14 mouse cellular contexts compared by ENCODE assay signal in the genomic region with DNA sequence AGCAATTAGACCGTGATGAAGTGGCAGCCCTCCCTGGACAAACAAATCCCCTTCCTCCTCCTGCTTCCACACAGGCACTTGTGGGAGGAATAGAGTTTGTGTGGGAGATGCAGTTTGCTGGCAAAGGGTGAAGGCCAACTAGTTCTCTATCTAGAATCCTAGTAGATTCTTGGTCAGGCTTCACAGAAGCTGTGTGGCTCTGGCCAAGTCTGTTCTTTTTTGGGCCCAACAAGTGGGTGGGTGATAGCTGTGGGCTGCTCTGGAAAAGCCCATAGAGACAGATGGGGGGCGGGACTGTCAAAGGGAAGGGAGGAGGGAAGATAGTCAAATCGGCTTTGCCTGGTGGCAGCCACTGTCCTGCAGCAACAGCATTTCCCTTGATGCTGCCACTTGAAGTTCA. TPM values are rescaled to one million over a fixed set of nuclear protein-coding genes. Genes with fewer than 3 reads are reported as not detected.
DNase-seq lines count a peak whose midpoint lies in the region; ATAC-seq and TF ChIP-seq lines count a peak whose summit lies in the region.
"Had no signal": no experiment of that assay in that cellular context is flagged by ENCODE, and none has a peak within 500 bp of the region (broad histone marks: within the 10 kb centered on the region; RNA-seq: fewer than 3 reads in every experiment).

No protein-coding gene starts in this region.

- WGBS in heart, embryonic 16.5 days = 51% methylated on average over 3 of the region's 3 CpGs
- WGBS in intestine, postnatal 0 days = 69% methylated on average over 3 of the region's 3 CpGs

- intact Hi-C loops in heart, postnatal 14 days (cut with DNase I) = loop anchor here (10.0 kb wide), 1 partner anchor 284 kb away; no protein-coding TSS in a partner anchor
- intact Hi-C loops in left cerebral cortex, postnatal 14 days (cut with DNase I) = loop anchor here (10.0 kb wide), 1 partner anchor 394 kb away; the partner anchor contains the start of genes Gpbp1l1 and Tmem69

- no peak for DNase-seq in heart, postnatal 14 days
- DNase-seq in ovary, adult 18-20 months (ENCODE audit: low spot score) = peak; percentile 74
- DNase-seq in ovary, postnatal 10 days (ENCODE audit: low spot score) = no peak
- peak; percentile 79 to 88 for DNase-seq in left cerebral cortex, postnatal 14 days (ENCODE audit: low spot score in 2 of 2)
- DNase-seq in testis, postnatal 14 days (ENCODE audit: low spot score) = peak; percentile 72
- DNase-seq in urinary bladder, postnatal 4 days (ENCODE audit: low spot score in 2 of 2) = no peak
- DNase-seq: kidney, postnatal 25 days; liver had no signal

- peaks cover 21% of the 10 kb centered on the region for H3K4me1 ChIP-seq in heart, embryonic 16.5 days (ENCODE audit: control insufficient read depth, insufficient read depth, low read length)
- no peaks in the 10 kb centered on the region; the same call in 1 of the 2 replicates for H3K4me1 ChIP-seq in intestine, postnatal 0 days (replicated peaks; ENCODE audit: control insufficient read depth, insufficient read depth, low read length)

- H3K4me2 ChIP-seq in heart, embryonic 16.5 days (ENCODE audit: low read depth, low read length) = no peak overlapping the region
- H3K4me2 ChIP-seq in intestine, postnatal 0 days (replicated peaks; ENCODE audit: low read depth) = no peak overlapping the region

- 0 out of 2 replicates have a peak, but pooled peaks have one; percentile 30 for ATAC-seq in heart, embryonic 16.5 days (replicated peaks; ENCODE audit: extremely low read depth, insufficient read depth, low FRiP score)
- no peak for ATAC-seq in intestine, postnatal 0 days

- H3K27ac ChIP-seq in heart, embryonic 16.5 days (ENCODE audit: low read length) = peak overlapping the region; percentile 28; the same call in 1 of the 2 replicates
- no peak overlapping the region for H3K27ac ChIP-seq in intestine, postnatal 0 days (ENCODE audit: low read depth, low read length)

- no peaks in the 10 kb centered on the region for H3K9me3 ChIP-seq in heart, embryonic 16.5 days (replicated peaks; ENCODE audit: control insufficient read depth, low read length)
- no peaks in the 10 kb centered on the region for H3K9me3 ChIP-seq in intestine, postnatal 0 days (ENCODE audit: control insufficient read depth)

- H3K9ac ChIP-seq in heart, embryonic 16.5 days (ENCODE audit: low read length) = no peak overlapping the region
- H3K9ac ChIP-seq in intestine, postnatal 0 days (ENCODE audit: low read depth, low read length) = no peak overlapping the region

- no peak for TF ChIP-seq CTCF in intestine, postnatal 0 days (IDR thresholded peaks at IDR 0.05; ENCODE audit: low read depth)

- H3K4me3 ChIP-seq in heart, embryonic 16.5 days (ENCODE audit: low read length) = no peak overlapping the region
- no peak overlapping the region for H3K4me3 ChIP-seq in intestine, postnatal 0 days (ENCODE audit: low read depth, low read length)

- no peaks in the 10 kb centered on the region for H3K27me3 ChIP-seq in heart, embryonic 16.5 days (ENCODE audit: control insufficient read depth, insufficient read depth, low read length)
- no peaks in the 10 kb centered on the region for H3K27me3 ChIP-seq in intestine, postnatal 0 days (replicated peaks; ENCODE audit: control insufficient read depth, insufficient read depth, low read length)

- H3K36me3 ChIP-seq in heart, embryonic 16.5 days (ENCODE audit: control insufficient read depth, insufficient read depth) = peaks cover 33% of the 10 kb centered on the region
- peaks cover 27% of the 10 kb centered on the region for H3K36me3 ChIP-seq in intestine, postnatal 0 days (ENCODE audit: control insufficient read depth, insufficient read depth)

RNA-seq across cellular contexts. Expression of gene Tspan1, which starts 6.6 kb away (rescaled TPM):
- 1.9 and 3.2 TPM in 2 replicates for polyA plus RNA-seq in heart, embryonic 16.5 days (2015; fragmentation: Nextera tagmentation; extraction: Ambion mirVana)
- under 1 TPM in 1 of 2 experiments, not detected in 1; 0.36 TPM for total RNA-seq in heart, postnatal 14 days (2021)
- under 1 TPM in 1 of 2 experiments, not detected in 1; 0.47 TPM for total RNA-seq in left cerebral cortex, postnatal 14 days (2021)
- 40.1 and 63.8 TPM in 2 replicates for polyA plus RNA-seq in intestine, postnatal 0 days (2015; fragmentation: Nextera tagmentation; extraction: Ambion mirVana)
- total RNA-seq: gastrocnemius, postnatal 4 days had no signal

RNA-seq across cellular contexts. Expression of gene Lurap1, which starts 9.6 kb away (rescaled TPM):
- polyA plus RNA-seq in heart, embryonic 16.5 days (2015; fragmentation: Nextera tagmentation; extraction: Ambion mirVana) = 2.3 and 2.9 TPM in 2 replicates
- total RNA-seq in heart, postnatal 14 days (2021) = 1 to 10 TPM; 3.7 to 5.5 TPM
- total RNA-seq in left cerebral cortex, postnatal 14 days (2021) = 10 to 100 TPM; 23.3 to 29.5 TPM
- 0.56 and 0.68 TPM in 2 replicates for polyA plus RNA-seq in intestine, postnatal 0 days (2015; fragmentation: Nextera tagmentation; extraction: Ambion mirVana)

RNA-seq across cellular contexts. Expression of gene 1700042G07Rik, which starts 12.4 kb away (rescaled TPM):
- polyA plus RNA-seq in heart, embryonic 16.5 days (2015; fragmentation: Nextera tagmentation; extraction: Ambion mirVana) = not detected in 2 replicates
- total RNA-seq in heart, postnatal 14 days (2021) = not detected
- not detected for total RNA-seq in left cerebral cortex, postnatal 14 days (2021)
- polyA plus RNA-seq in intestine, postnatal 0 days (2015; fragmentation: Nextera tagmentation; extraction: Ambion mirVana) = not detected in 2 replicates
- total RNA-seq: gastrocnemius, postnatal 4 days; hindbrain, postnatal 0 days had no signal
- polyA plus RNA-seq: hindbrain, postnatal 0 days; small intestine, adult 2 months; thymus, postnatal 0 days had no signal

RNA-seq across cellular contexts. Expression of gene Gm49337, which starts 12.4 kb away (rescaled TPM):
- not detected in 2 replicates for polyA plus RNA-seq in heart, embryonic 16.5 days (2015; fragmentation: Nextera tagmentation; extraction: Ambion mirVana)
- 1 to 10 TPM; 1.1 to 3.7 TPM for total RNA-seq in heart, postnatal 14 days (2021)
- total RNA-seq in left cerebral cortex, postnatal 14 days (2021) = 1 to 10 TPM in 1 of 2 experiments, not detected in 1; 2.0 TPM
- not detected in 2 replicates for polyA plus RNA-seq in intestine, postnatal 0 days (2015; fragmentation: Nextera tagmentation; extraction: Ambion mirVana)
- total RNA-seq: gastrocnemius, postnatal 4 days; hindbrain, postnatal 0 days had no signal
- polyA plus RNA-seq: hindbrain, postnatal 0 days; small intestine, adult 2 months; thymus, postnatal 0 days had no signal

RNA-seq across cellular contexts. Expression of gene Pomgnt1, which starts 37.1 kb away (rescaled TPM):
- 60.2 and 68.8 TPM in 2 replicates for polyA plus RNA-seq in heart, embryonic 16.5 days (2015; fragmentation: Nextera tagmentation; extraction: Ambion mirVana)
- total RNA-seq in heart, postnatal 14 days (2021) = 10 to 100 TPM; 69.3 to 74.1 TPM
- 10 to 100 TPM; 69.3 to 71.5 TPM for total RNA-seq in left cerebral cortex, postnatal 14 days (2021)
- 18.1 and 18.2 TPM in 2 replicates for polyA plus RNA-seq in intestine, postnatal 0 days (2015; fragmentation: Nextera tagmentation; extraction: Ambion mirVana)

Comparison
In these comparisons a context has a peak if more than half of its experiments do, and no peak if none do; other contexts are left out.
1. DNase-seq: peak in ovary, adult 18-20 months (single experiment), left cerebral cortex, postnatal 14 days (2 of 2) and testis, postnatal 14 days (single experiment); none in heart, postnatal 14 days (0 of 2), ovary, postnatal 10 days (single experiment) and urinary bladder, postnatal 4 days (0 of 2).